Mouse (Mus musculus): Measurements from ENCODE around the gene Mc3r.

DNA sequence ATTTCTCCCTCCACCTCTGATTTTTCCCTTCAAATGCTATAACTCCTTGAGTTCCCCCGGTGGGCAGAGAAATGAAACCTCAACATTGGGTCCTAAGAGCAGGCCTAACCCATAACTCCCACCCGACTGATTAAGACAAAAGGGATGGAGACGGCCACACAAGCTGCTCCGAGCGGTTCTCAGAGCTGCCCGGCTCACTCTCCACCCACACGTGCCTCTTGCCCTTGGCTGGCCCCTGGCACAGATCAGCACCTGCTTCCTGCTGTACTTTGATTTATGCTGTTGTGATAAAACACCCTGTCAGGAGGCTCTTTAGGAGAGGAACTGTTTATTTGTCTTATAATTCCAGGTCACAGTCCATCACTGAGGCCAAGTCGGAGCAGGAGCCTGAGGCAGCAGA, 34.8 kb upstream of the Mc3r start:
- TF ChIP-seq FLI1 (IDR thresholded peaks at IDR 0.05; ENCODE audit: low read length): no peak
- TF ChIP-seq GATA1 (IDR thresholded peaks at IDR 0.05; ENCODE audit: borderline replicate concordance, low read length): no peak
